Mouse (Mus musculus) limb, embryonic 11.5 days (tissue): ENCODE measurements around the gene Kcna6. TPM values are rescaled to one million over a fixed set of nuclear protein-coding genes. Genes with fewer than 3 reads are reported as not detected.

ENCODE experiments used
- ATAC-seq: fragments of 200-750 bp; cut with Nextera tagmentation; 2 replicates; pipeline ENCODE4 v1.8.0; 2017; ENCODE audit warnings: low read depth; ENCODE audit not compliant: insufficient number of reproducible peaks, low FRiP score, low TSS enrichment
- DNase-seq: peaks from one replicate; pipeline ENCODE4 v3.0.0-alpha.2; 2015; ENCODE audit warnings: low spot score
- H3K27ac ChIP-seq: fragments of 300-500 bp; sonication (generic); replicated peaks from 2 replicates; pipeline ENCODE4 v1.5.1; 2014; ENCODE audit warnings: low read depth, mild to moderate bottlenecking, low read length
- H3K27me3 ChIP-seq: fragments of 300-500 bp; sonication (generic); 2 replicates; pipeline ENCODE4 v1.6.1; 2014; ENCODE audit warnings: mild to moderate bottlenecking, low read length, mixed read lengths; ENCODE audit not compliant: control insufficient read depth, insufficient read depth
- H3K36me3 ChIP-seq: fragments of 300-500 bp; sonication (generic); 2 replicates; pipeline ENCODE4 v1.6.1; 2014; ENCODE audit warnings: mild to moderate bottlenecking, low read length, moderate library complexity, mixed read lengths; ENCODE audit not compliant: control insufficient read depth, insufficient read depth
- H3K4me1 ChIP-seq: fragments of 300-500 bp; sonication (generic); 2 replicates; pipeline ENCODE4 v1.6.1; 2014; ENCODE audit warnings: low read length, mixed read lengths; ENCODE audit not compliant: control insufficient read depth, insufficient read depth
- H3K4me2 ChIP-seq: fragments of 300-500 bp; sonication (generic); 2 replicates; pipeline ENCODE4 v1.6.1; 2014; ENCODE audit warnings: low read depth, mild to moderate bottlenecking, moderate library complexity; ENCODE audit not compliant: severe bottlenecking
- H3K4me3 ChIP-seq: fragments of 300-500 bp; sonication (generic); 2 replicates; pipeline ENCODE4 v1.5.1; 2014; ENCODE audit warnings: low read depth, low read length
- H3K9ac ChIP-seq: fragments of 300-500 bp; sonication (generic); 2 replicates; pipeline ENCODE4 v1.6.1; 2014; ENCODE audit warnings: mild to moderate bottlenecking, low read length
- H3K9me3 ChIP-seq: fragments of 300-500 bp; sonication (generic); 2 replicates; pipeline ENCODE4 v1.6.1; 2016; ENCODE audit warnings: low read length; ENCODE audit not compliant: control insufficient read depth
- WGBS: fragments of 180-500 bp; shearing (Covaris S2); extraction: QIAGEN DNeasy Blood & Tissue Kit; methylation state at CpG from one replicate; pipeline ENCODE4 v1.1.7; 2014; 5-methylcytosine and 5-hydroxymethylcytosine counted together
- polyA plus RNA-seq: library from polyadenylated mRNA; unstranded; fragments of >200 nt; fragmentation: Nextera tagmentation; extraction: Ambion mirVana; gene quantifications from 2 replicates; pipeline ENCODE4 v1.2.1, GENCODE M21; 2014

The Kcna6 gene
- polyA plus RNA-seq, 1 experiment from 2014 or later = 5.3 TPM

- ATAC-seq = peak; percentile 63; the same call in 1 of the 2 replicates
- Histone ChIP-seq H3K4me1 (peaks cover 17% of the 10 kb centered on the region), H3K9me3 (no peaks in the 10 kb centered on the region), H3K36me3 (no peaks in the 10 kb centered on the region), H3K4me2 (peak overlapping the region; percentile 35; the same call in 1 of the 2 replicates), H3K4me3 (no peak overlapping the region), H3K27ac (peak overlapping the region; percentile 88), H3K27me3 (no peaks in the 10 kb centered on the region), H3K9ac (peak overlapping the region; percentile 66)
- 32% methylated on average over 12 of the region's 12 CpGs for WGBS
- peak; percentile 73 for DNase-seq
Observed at GRCm38 (mm10) chr6:126752520-126752919, 12.0 kb upstream of the Kcna6 start.

- Histone ChIP-seq H3K9me3 (no peaks in the 10 kb centered on the region), H3K36me3 (no peaks in the 10 kb centered on the region), H3K27ac (no peak overlapping the region), H3K9ac (no peak overlapping the region), H3K4me1 (no peaks in the 10 kb centered on the region), H3K4me3 (no peak overlapping the region), H3K4me2 (no peak overlapping the region), H3K27me3 (no peaks in the 10 kb centered on the region)
- 49% methylated on average over 1 of the region's 1 CpGs for WGBS
- DNase-seq = no peak
- ATAC-seq = no peak
Observed at GRCm38 (mm10) chr6:126745888-126746287, 5.4 kb upstream of the Kcna6 start.

- ATAC-seq (no peak), DNase-seq (no peak)
- no peak overlapping the region for H3K4me3 ChIP-seq
- H3K9ac ChIP-seq = no peak overlapping the region
- 0 out of 2 replicates have a peak, but pooled peaks cover 3% of the 10 kb centered on the region for H3K4me1 ChIP-seq
- peaks cover 4% of the 10 kb centered on the region; the same call in 1 of the 2 replicates for H3K27me3 ChIP-seq
- no peaks in the 10 kb centered on the region for H3K36me3 ChIP-seq
- H3K9me3 ChIP-seq = no peaks in the 10 kb centered on the region
- WGBS = 53% methylated on average over 3 of the region's 3 CpGs
- H3K27ac ChIP-seq = no peak overlapping the region
- no peak overlapping the region for H3K4me2 ChIP-seq
Observed at GRCm38 (mm10) chr6:126742610-126743009, 2.1 kb upstream of the Kcna6 start.

- H3K4me3 ChIP-seq = peak overlapping the region; percentile 58
- peaks cover 4% of the 10 kb centered on the region; the same call in 1 of the 2 replicates for H3K27me3 ChIP-seq
- ATAC-seq (peak; percentile 18; the same call in 1 of the 2 replicates), DNase-seq (peak; percentile 67)
- H3K4me1 ChIP-seq = 0 out of 2 replicates have a peak, but pooled peaks cover 3% of the 10 kb centered on the region
- H3K9me3 ChIP-seq = no peaks in the 10 kb centered on the region
- peak overlapping the region; percentile 98 for H3K4me2 ChIP-seq
- H3K27ac ChIP-seq = no peak overlapping the region
- no peaks in the 10 kb centered on the region for H3K36me3 ChIP-seq
- H3K9ac ChIP-seq = peak overlapping the region; percentile 59
- under 1% methylated on average over 66 of the region's 67 CpGs for WGBS
Observed at GRCm38 (mm10) chr6:126739326-126740210, 906 bp downstream of the Kcna6 start.

GRCm38 (mm10) chr6:126736996-126737395 lies 3.5 kb downstream of the Kcna6 start:
- no peak for DNase-seq
- H3K4me1 ChIP-seq = 0 out of 2 replicates have a peak, but pooled peaks cover 3% of the 10 kb centered on the region
- no peaks in the 10 kb centered on the region for H3K9me3 ChIP-seq
- no peaks in the 10 kb centered on the region for H3K36me3 ChIP-seq
- H3K27me3 ChIP-seq = peaks cover 4% of the 10 kb centered on the region; the same call in 1 of the 2 replicates
- no peak overlapping the region for H3K4me2 ChIP-seq
- ATAC-seq = no peak
- no peak overlapping the region for H3K9ac ChIP-seq
- no peak overlapping the region for H3K4me3 ChIP-seq
- 73% methylated on average over 4 of the region's 4 CpGs for WGBS
- no peak overlapping the region for H3K27ac ChIP-seq

- H3K9ac ChIP-seq = no peak overlapping the region
- peaks cover 4% of the 10 kb centered on the region; the same call in 1 of the 2 replicates for H3K27me3 ChIP-seq
- ATAC-seq (no peak), DNase-seq (no peak)
- no peak overlapping the region for H3K27ac ChIP-seq
- H3K9me3 ChIP-seq = no peaks in the 10 kb centered on the region
- 75% methylated on average over 3 of the region's 3 CpGs for WGBS
- H3K4me3 ChIP-seq = no peak overlapping the region
- 0 out of 2 replicates have a peak, but pooled peaks cover 3% of the 10 kb centered on the region for H3K4me1 ChIP-seq
- no peak overlapping the region for H3K4me2 ChIP-seq
- no peaks in the 10 kb centered on the region for H3K36me3 ChIP-seq
Observed at GRCm38 (mm10) chr6:126735806-126736205, 4.7 kb downstream of the Kcna6 start.

- 75% methylated on average over 6 of the region's 6 CpGs for WGBS
- H3K27ac ChIP-seq = no peak overlapping the region
- DNase-seq (no peak), ATAC-seq (no peak)
- no peaks in the 10 kb centered on the region for H3K4me1 ChIP-seq
- H3K36me3 ChIP-seq = no peaks in the 10 kb centered on the region
- no peaks in the 10 kb centered on the region for H3K27me3 ChIP-seq
- no peak overlapping the region for H3K4me2 ChIP-seq
- H3K9me3 ChIP-seq = no peaks in the 10 kb centered on the region
- no peak overlapping the region for H3K4me3 ChIP-seq
- H3K9ac ChIP-seq = no peak overlapping the region
Observed at GRCm38 (mm10) chr6:126732645-126733044, 7.8 kb downstream of the Kcna6 start.

- H3K9me3 ChIP-seq = no peaks in the 10 kb centered on the region
- WGBS = 81% methylated on average over 8 of the region's 8 CpGs
- no peak overlapping the region for H3K27ac ChIP-seq
- H3K27me3 ChIP-seq = no peaks in the 10 kb centered on the region
- H3K4me3 ChIP-seq = no peak overlapping the region
- no peak for DNase-seq
- no peak overlapping the region for H3K4me2 ChIP-seq
- H3K36me3 ChIP-seq = no peaks in the 10 kb centered on the region
- H3K9ac ChIP-seq = no peak overlapping the region
- no peaks in the 10 kb centered on the region for H3K4me1 ChIP-seq
- no peak for ATAC-seq
Observed at GRCm38 (mm10) chr6:126728803-126729202, 11.7 kb downstream of the Kcna6 start.
